Mouse (Mus musculus): ENCODE results near the gene Kifc5b. TPM values are rescaled to one million over a fixed set of nuclear protein-coding genes. Genes with fewer than 3 reads are reported as not detected.

Kifc5b gene
- polyA plus RNA-seq, 1 experiment from 2014 or later: 9.0 TPM

GRCm38 (mm10) chr17:26959815-26960214, 42.9 kb downstream of the Kifc5b start:
- Histone ChIP-seq H3K4me2 (ENCODE audit: low read depth, low read length) (no peak overlapping the region), H3K4me1 (replicated peaks; ENCODE audit: control insufficient read depth, insufficient read depth, low read length) (no peaks in the 10 kb centered on the region), H3K36me3 (ENCODE audit: control insufficient read depth, insufficient read depth, low read length) (peaks cover 28% of the 10 kb centered on the region), H3K4me3 (ENCODE audit: low read length) (no peak overlapping the region), H3K9me3 (ENCODE audit: control insufficient read depth, low read length) (no peaks in the 10 kb centered on the region), H3K27ac (ENCODE audit: low read length) (no peak overlapping the region), H3K9ac (ENCODE audit: low read length) (no peak overlapping the region), H3K27me3 (ENCODE audit: control insufficient read depth, insufficient read depth, low read depth, low read length) (no peaks in the 10 kb centered on the region)
- WGBS: 91% methylated on average over 4 of the region's 4 CpGs
- ATAC-seq (ENCODE audit: low read depth): no peak

- H3K36me3 ChIP-seq (ENCODE audit: control insufficient read depth, insufficient read depth, low read length): peaks cover 29% of the 10 kb centered on the region
- H3K4me1 ChIP-seq (replicated peaks; ENCODE audit: control insufficient read depth, insufficient read depth, low read length): no peaks in the 10 kb centered on the region
Observed at GRCm38 (mm10) chr17:26961572-26962240, 44.8 kb downstream of the Kifc5b start.

DNA sequence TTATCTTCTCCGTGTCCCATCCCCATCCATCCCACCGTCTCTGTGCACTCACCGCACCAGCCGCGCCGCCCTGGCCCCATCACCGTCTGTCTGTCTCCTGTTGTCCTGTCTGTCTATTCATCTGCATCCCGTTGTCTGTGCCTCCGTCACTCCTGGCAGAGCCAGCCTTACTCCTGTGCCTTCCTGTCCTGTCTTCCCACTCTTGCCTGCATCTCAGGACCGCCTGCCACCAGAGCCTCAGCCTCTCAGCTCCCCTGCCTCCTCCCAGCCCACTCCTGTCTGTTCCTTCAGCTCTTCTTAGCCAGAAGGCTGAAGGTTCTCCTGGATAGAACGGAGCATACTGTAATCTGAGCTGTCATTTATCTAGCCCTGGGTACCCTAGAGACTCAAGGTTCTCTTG, 50.1 kb downstream of the Kifc5b start:
- Histone ChIP-seq H3K27me3 (ENCODE audit: control insufficient read depth, insufficient read depth, low read depth, low read length) (no peaks in the 10 kb centered on the region), H3K27ac (ENCODE audit: low read length) (no peak overlapping the region), H3K9ac (ENCODE audit: low read length) (no peak overlapping the region), H3K4me1 (replicated peaks; ENCODE audit: control insufficient read depth, insufficient read depth, low read length) (peaks cover 9% of the 10 kb centered on the region), H3K36me3 (ENCODE audit: control insufficient read depth, insufficient read depth, low read length) (peaks cover 13% of the 10 kb centered on the region), H3K9me3 (ENCODE audit: control insufficient read depth, low read length) (no peaks in the 10 kb centered on the region), H3K4me2 (ENCODE audit: low read depth, low read length) (no peak overlapping the region), H3K4me3 (ENCODE audit: low read length) (no peak overlapping the region)
- WGBS: 87% methylated on average over 11 of the region's 11 CpGs
- no peak for ATAC-seq (ENCODE audit: low read depth)

More at GRCm38 (mm10) chr17:26961572-26962240, 44.8 kb downstream of the Kifc5b start:
- Histone ChIP-seq H3K27ac (ENCODE audit: low read length) (no peak overlapping the region), H3K9ac (ENCODE audit: low read length) (no peak overlapping the region), H3K4me2 (ENCODE audit: low read depth, low read length) (no peak overlapping the region), H3K9me3 (ENCODE audit: control insufficient read depth, low read length) (no peaks in the 10 kb centered on the region), H3K4me3 (ENCODE audit: low read length) (no peak overlapping the region), H3K27me3 (ENCODE audit: control insufficient read depth, insufficient read depth, low read depth, low read length) (no peaks in the 10 kb centered on the region)
- ATAC-seq (ENCODE audit: low read depth): no peak
- WGBS: 83% methylated on average over 21 of the region's 21 CpGs

DNA sequence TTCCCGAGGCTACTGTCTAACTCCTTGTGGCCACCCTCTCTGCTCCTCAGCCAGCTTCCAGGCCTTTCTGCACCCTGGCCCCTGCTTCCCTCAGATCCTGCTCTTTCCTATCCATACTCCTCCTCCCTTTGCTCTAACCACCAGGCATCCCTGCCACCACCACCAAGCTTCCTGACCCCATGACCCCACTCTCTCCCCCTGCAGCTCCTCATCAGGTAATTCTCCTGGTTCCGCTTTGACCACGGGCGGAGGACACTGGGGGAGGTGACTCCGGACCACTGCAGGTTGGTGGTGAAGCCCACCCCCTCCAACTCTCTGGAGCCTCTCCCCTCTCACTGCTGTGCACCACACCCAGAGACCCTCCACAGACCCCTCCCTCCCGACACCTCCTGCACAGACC, 50.6 kb downstream of the Kifc5b start:
- H3K4me1 ChIP-seq (replicated peaks; ENCODE audit: control insufficient read depth, insufficient read depth, low read length): peaks cover 11% of the 10 kb centered on the region
- H3K36me3 ChIP-seq (ENCODE audit: control insufficient read depth, insufficient read depth, low read length): peaks cover 11% of the 10 kb centered on the region
- H3K4me2 ChIP-seq (ENCODE audit: low read depth, low read length): no peak overlapping the region
- H3K27ac ChIP-seq (ENCODE audit: low read length): no peak overlapping the region
- no peak for ATAC-seq (ENCODE audit: low read depth)
- H3K27me3 ChIP-seq (ENCODE audit: control insufficient read depth, insufficient read depth, low read depth, low read length): no peaks in the 10 kb centered on the region
- H3K9ac ChIP-seq (ENCODE audit: low read length): no peak overlapping the region
- H3K4me3 ChIP-seq (ENCODE audit: low read length): no peak overlapping the region
- 85% methylated on average over 6 of the region's 6 CpGs for WGBS
- no peaks in the 10 kb centered on the region for H3K9me3 ChIP-seq (ENCODE audit: control insufficient read depth, low read length)

DNA sequence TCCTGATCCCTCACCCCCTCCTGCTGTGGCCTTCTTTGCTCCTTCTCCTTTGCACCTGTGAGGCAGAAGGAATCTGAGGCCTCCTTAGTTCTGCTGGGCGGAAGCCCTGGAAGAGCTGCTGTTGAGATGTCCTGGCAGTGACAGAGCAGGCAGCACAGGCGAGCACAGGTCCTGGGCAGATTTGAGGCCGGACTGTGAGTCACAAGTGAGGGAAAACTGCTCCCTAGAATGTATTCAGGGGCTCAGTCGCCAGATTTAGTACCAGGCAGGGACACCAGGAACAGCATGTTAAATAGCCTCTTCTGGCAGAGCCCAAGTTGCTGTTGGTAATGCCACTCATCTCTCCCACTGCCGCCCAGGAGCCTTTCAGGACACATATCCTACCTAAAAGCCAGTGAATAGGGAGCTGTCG, 51.3 kb downstream of the Kifc5b start:
- H3K36me3 ChIP-seq (ENCODE audit: control insufficient read depth, insufficient read depth, low read length): peaks cover 8% of the 10 kb centered on the region; the same call in 1 of the 2 replicates
- peaks cover 11% of the 10 kb centered on the region for H3K4me1 ChIP-seq (replicated peaks; ENCODE audit: control insufficient read depth, insufficient read depth, low read length)
- H3K9ac ChIP-seq (ENCODE audit: low read length): no peak overlapping the region
- H3K4me3 ChIP-seq (ENCODE audit: low read length): no peak overlapping the region
- WGBS: 79% methylated on average over 6 of the region's 6 CpGs
- H3K27me3 ChIP-seq (ENCODE audit: control insufficient read depth, insufficient read depth, low read depth, low read length): no peaks in the 10 kb centered on the region
- ATAC-seq (ENCODE audit: low read depth): no peak
- H3K4me2 ChIP-seq (ENCODE audit: low read depth, low read length): no peak overlapping the region
- H3K9me3 ChIP-seq (ENCODE audit: control insufficient read depth, low read length): no peaks in the 10 kb centered on the region
- H3K27ac ChIP-seq (ENCODE audit: low read length): no peak overlapping the region

- 73% methylated on average over 6 of the region's 6 CpGs for WGBS
- H3K27me3 ChIP-seq (ENCODE audit: control insufficient read depth, insufficient read depth, low read depth, low read length): no peaks in the 10 kb centered on the region
- H3K4me3 ChIP-seq (ENCODE audit: low read length): no peak overlapping the region
- peaks cover 18% of the 10 kb centered on the region for H3K4me1 ChIP-seq (replicated peaks; ENCODE audit: control insufficient read depth, insufficient read depth, low read length)
- H3K9me3 ChIP-seq (ENCODE audit: control insufficient read depth, low read length): no peaks in the 10 kb centered on the region
- no peak overlapping the region; the same call in 1 of the 2 replicates for H3K27ac ChIP-seq (ENCODE audit: low read length)
- no peak overlapping the region for H3K9ac ChIP-seq (ENCODE audit: low read length)
- H3K4me2 ChIP-seq (ENCODE audit: low read depth, low read length): no peak overlapping the region
- no peak for ATAC-seq (ENCODE audit: low read depth)
- H3K36me3 ChIP-seq (ENCODE audit: control insufficient read depth, insufficient read depth, low read length): peaks cover 3% of the 10 kb centered on the region; the same call in 1 of the 2 replicates
Observed at GRCm38 (mm10) chr17:26969257-26969656, 52.4 kb downstream of the Kifc5b start.

DNA sequence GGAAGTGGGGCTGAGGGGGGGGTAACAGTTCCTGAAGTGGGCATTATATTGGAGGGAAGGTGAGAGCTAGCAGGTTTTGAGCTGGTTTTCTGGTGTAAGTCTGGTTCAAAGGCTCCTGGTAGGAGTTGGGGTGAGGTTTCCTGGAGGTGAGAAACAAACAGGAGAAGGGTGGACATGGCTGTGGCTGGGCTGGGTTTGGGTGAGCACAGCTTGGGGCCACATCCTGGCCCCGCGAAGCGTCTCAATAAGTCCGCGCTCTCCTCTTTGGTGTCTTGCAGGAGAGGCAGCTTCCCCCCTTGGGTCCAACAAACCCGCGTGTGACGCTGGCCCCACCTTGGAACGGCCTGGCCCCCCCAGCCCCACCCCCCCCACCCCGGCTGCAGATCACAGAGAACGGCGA, 53.3 kb downstream of the Kifc5b start:
- ATAC-seq (ENCODE audit: low read depth): no peak
- Histone ChIP-seq H3K9ac (ENCODE audit: low read length) (no peak overlapping the region), H3K4me1 (replicated peaks; ENCODE audit: control insufficient read depth, insufficient read depth, low read length) (peaks cover 22% of the 10 kb centered on the region), H3K27ac (ENCODE audit: low read length) (no peak overlapping the region), H3K4me3 (ENCODE audit: low read length) (no peak overlapping the region), H3K27me3 (ENCODE audit: control insufficient read depth, insufficient read depth, low read depth, low read length) (no peaks in the 10 kb centered on the region), H3K4me2 (ENCODE audit: low read depth, low read length) (no peak overlapping the region), H3K9me3 (ENCODE audit: control insufficient read depth, low read length) (no peaks in the 10 kb centered on the region), H3K36me3 (ENCODE audit: control insufficient read depth, insufficient read depth, low read length) (peaks cover 4% of the 10 kb centered on the region; the same call in 1 of the 2 replicates)
- 68% methylated on average over 11 of the region's 12 CpGs for WGBS

- Histone ChIP-seq H3K4me3 (ENCODE audit: low read length) (peak overlapping the region; percentile 70), H3K4me1 (replicated peaks; ENCODE audit: control insufficient read depth, insufficient read depth, low read length) (peaks cover 28% of the 10 kb centered on the region), H3K9me3 (ENCODE audit: control insufficient read depth, low read length) (no peaks in the 10 kb centered on the region), H3K9ac (ENCODE audit: low read length) (peak overlapping the region; percentile 92), H3K36me3 (ENCODE audit: control insufficient read depth, insufficient read depth, low read length) (peaks cover 14% of the 10 kb centered on the region), H3K4me2 (ENCODE audit: low read depth, low read length) (peak overlapping the region; percentile 82), H3K27ac (ENCODE audit: low read length) (peak overlapping the region; percentile 15), H3K27me3 (ENCODE audit: control insufficient read depth, insufficient read depth, low read depth, low read length) (no peaks in the 10 kb centered on the region)
- WGBS: 36% methylated on average over 8 of the region's 8 CpGs
- ATAC-seq (ENCODE audit: low read depth): no peak
Observed at GRCm38 (mm10) chr17:26971247-26971905, 54.5 kb downstream of the Kifc5b start.

DNA sequence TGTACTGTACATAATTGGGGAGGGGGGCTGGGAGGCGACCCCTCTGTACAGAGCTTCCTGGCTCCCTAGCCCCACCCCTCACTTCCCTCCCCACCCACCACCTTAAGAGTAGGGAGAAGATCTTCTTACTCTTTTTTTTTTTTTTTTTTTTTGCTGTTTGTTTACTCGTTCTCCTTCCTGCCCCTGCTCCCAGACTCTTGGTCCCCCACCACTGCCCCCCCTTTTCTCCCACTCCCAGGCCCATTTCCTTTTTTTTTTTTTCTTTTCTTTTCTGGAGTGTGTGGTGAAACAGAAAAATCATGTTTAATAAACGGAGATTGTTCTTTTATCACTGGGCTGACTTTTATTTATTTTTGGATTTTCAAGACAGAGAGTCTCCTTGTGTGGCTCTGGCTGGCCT, 55.2 kb downstream of the Kifc5b start:
- H3K27me3 ChIP-seq (ENCODE audit: control insufficient read depth, insufficient read depth, low read depth, low read length): no peaks in the 10 kb centered on the region
- H3K4me2 ChIP-seq (ENCODE audit: low read depth, low read length): peak overlapping the region; percentile 82
- H3K9ac ChIP-seq (ENCODE audit: low read length): peak overlapping the region; percentile 92
- H3K9me3 ChIP-seq (ENCODE audit: control insufficient read depth, low read length): no peaks in the 10 kb centered on the region
- ATAC-seq (ENCODE audit: low read depth): peak; percentile 5; the same call in 1 of the 2 replicates
- peak overlapping the region; percentile 96 for H3K27ac ChIP-seq (ENCODE audit: low read length)
- peak overlapping the region; percentile 70 for H3K4me3 ChIP-seq (ENCODE audit: low read length)
- 0% methylated on average over 3 of the region's 3 CpGs for WGBS
- H3K4me1 ChIP-seq (replicated peaks; ENCODE audit: control insufficient read depth, insufficient read depth, low read length): peaks cover 28% of the 10 kb centered on the region
- H3K36me3 ChIP-seq (ENCODE audit: control insufficient read depth, insufficient read depth, low read length): peaks cover 16% of the 10 kb centered on the region

Measured in lung, embryonic 16.5 days (tissue).